Mouse (Mus musculus): ENCODE data around the gene Senp6. TPM values are rescaled to one million over a fixed set of nuclear protein-coding genes. Genes with fewer than 3 reads are reported as not detected.
"Not testable (repeated sequence)": the region's sequence is repeated elsewhere in the genome, so short reads cannot be mapped to it uniquely, and the experiment has no call there.

Gene Senp6
- polyA plus RNA-seq, 1 experiment: 24.9 TPM

GRCm38 (mm10) chr9:80052951-80053350 is 13.8 kb upstream of the Senp6 start:
- H3K36me3 ChIP-seq (ENCODE audit: control insufficient read depth, insufficient read depth): no peaks in the 10 kb centered on the region
- no peaks in the 10 kb centered on the region for H3K79me2 ChIP-seq (ENCODE audit: control insufficient read depth, insufficient read depth)
- TF ChIP-seq REST (IDR thresholded peaks at IDR 0.05; ENCODE audit: insufficient read depth, insufficient read length): no peak
- no peak for TF ChIP-seq MAX (IDR thresholded peaks at IDR 0.05; ENCODE audit: low read depth)
- no peak for TF ChIP-seq MYOG (IDR thresholded peaks at IDR 0.05; ENCODE audit: control insufficient read depth in 1 of 3, insufficient read depth in 1 of 3, insufficient read length in 2 of 3, low read depth in 2 of 3)
- no peak for TF ChIP-seq POLR2A (IDR thresholded peaks at IDR 0.05; ENCODE audit: insufficient read length, low read depth)
- no peak for TF ChIP-seq POLR2AphosphoS2 (IDR thresholded peaks at IDR 0.05; ENCODE audit: insufficient read length, low read depth)
- no peak for TF ChIP-seq TCF12 (IDR thresholded peaks at IDR 0.05; ENCODE audit: insufficient read depth, poor library complexity, severe bottlenecking)
- no peak for TF ChIP-seq USF1 (IDR thresholded peaks at IDR 0.05; ENCODE audit: low read depth)
- no peak for TF ChIP-seq TCF3 (IDR thresholded peaks at IDR 0.05; ENCODE audit: insufficient read length, low read depth)
- no peak for TF ChIP-seq E2F4 (IDR thresholded peaks at IDR 0.05; ENCODE audit: insufficient read depth)
- TF ChIP-seq SRF (IDR thresholded peaks at IDR 0.05; ENCODE audit: control insufficient read depth, insufficient read length, low read depth): no peak
- TF ChIP-seq CEBPB (IDR thresholded peaks at IDR 0.05; ENCODE audit: insufficient read depth, poor library complexity, severe bottlenecking): no peak
- TF ChIP-seq MYOD1 (IDR thresholded peaks at IDR 0.05; ENCODE audit: control insufficient read depth in 1 of 3, insufficient read length in 2 of 3, low read depth in 2 of 3): no peak
- no peaks in the 10 kb centered on the region for H3K27me3 ChIP-seq (ENCODE audit: control insufficient read depth, insufficient read depth, insufficient read length)
- H3K4me2 ChIP-seq (ENCODE audit: low read depth): no peak overlapping the region
- no peak overlapping the region for H3K4me3 ChIP-seq
- H3ac ChIP-seq (ENCODE audit: control insufficient read depth, insufficient read length): no peak overlapping the region

GRCm38 (mm10) chr9:80057690-80058089 is 9.0 kb upstream of the Senp6 start:
- peak overlapping the region; percentile 49 for H3K4me2 ChIP-seq (ENCODE audit: low read depth)
- TF ChIP-seq REST (IDR thresholded peaks at IDR 0.05; ENCODE audit: insufficient read depth, insufficient read length) (no peak), MYOD1 (IDR thresholded peaks at IDR 0.05; ENCODE audit: control insufficient read depth in 1 of 3, insufficient read length in 2 of 3, low read depth in 2 of 3) (no peak), MYOG (IDR thresholded peaks at IDR 0.05; ENCODE audit: control insufficient read depth in 1 of 3, insufficient read depth in 1 of 3, insufficient read length in 2 of 3, low read depth in 2 of 3) (no peak), SRF (IDR thresholded peaks at IDR 0.05; ENCODE audit: control insufficient read depth, insufficient read length, low read depth) (no peak), MAX (IDR thresholded peaks at IDR 0.05; ENCODE audit: low read depth) (no peak), CEBPB (IDR thresholded peaks at IDR 0.05; ENCODE audit: insufficient read depth, poor library complexity, severe bottlenecking) (no peak), E2F4 (IDR thresholded peaks at IDR 0.05; ENCODE audit: insufficient read depth) (no peak), TCF3 (IDR thresholded peaks at IDR 0.05; ENCODE audit: insufficient read length, low read depth) (no peak), POLR2A (IDR thresholded peaks at IDR 0.05; ENCODE audit: insufficient read length, low read depth) (no peak), TCF12 (IDR thresholded peaks at IDR 0.05; ENCODE audit: insufficient read depth, poor library complexity, severe bottlenecking) (no peak), POLR2AphosphoS2 (IDR thresholded peaks at IDR 0.05; ENCODE audit: insufficient read length, low read depth) (no peak), USF1 (IDR thresholded peaks at IDR 0.05; ENCODE audit: low read depth) (no peak)

GRCm38 (mm10) chr9:80065495-80065894 is 1.2 kb upstream of the Senp6 start:
- not testable (repeated sequence) for H3ac ChIP-seq (ENCODE audit: control insufficient read depth, insufficient read length); H3K36me3 ChIP-seq (ENCODE audit: control insufficient read depth, insufficient read depth); H3K27me3 ChIP-seq (ENCODE audit: control insufficient read depth, insufficient read depth, insufficient read length); H3K4me2 ChIP-seq (ENCODE audit: low read depth); H3K4me3 ChIP-seq
- peaks cover 31% of the 10 kb centered on the region for H3K79me2 ChIP-seq (ENCODE audit: control insufficient read depth, insufficient read depth)

More at GRCm38 (mm10) chr9:80057690-80058089, 9.0 kb upstream of the Senp6 start:
- Histone ChIP-seq H3ac (ENCODE audit: control insufficient read depth, insufficient read length) (no peak overlapping the region), H3K36me3 (ENCODE audit: control insufficient read depth, insufficient read depth) (no peaks in the 10 kb centered on the region), H3K27me3 (ENCODE audit: control insufficient read depth, insufficient read depth, insufficient read length) (no peaks in the 10 kb centered on the region), H3K79me2 (ENCODE audit: control insufficient read depth, insufficient read depth) (no peaks in the 10 kb centered on the region), H3K4me3 (no peak overlapping the region)

GRCm38 (mm10) chr9:80067221-80068027 is 721 bp downstream of the Senp6 start:
- TF ChIP-seq MYOG (IDR thresholded peaks at IDR 0.05; ENCODE audit: control insufficient read depth in 1 of 3, insufficient read depth in 1 of 3, insufficient read length in 2 of 3, low read depth in 2 of 3) (no peak), TCF3 (IDR thresholded peaks at IDR 0.05; ENCODE audit: insufficient read length, low read depth) (no peak), POLR2AphosphoS2 (IDR thresholded peaks at IDR 0.05; ENCODE audit: insufficient read length, low read depth) (no peak), E2F4 (IDR thresholded peaks at IDR 0.05; ENCODE audit: insufficient read depth) (no peak), POLR2A (IDR thresholded peaks at IDR 0.05; ENCODE audit: insufficient read length, low read depth) (peak; percentile 28)
- Histone ChIP-seq H3K36me3 (ENCODE audit: control insufficient read depth, insufficient read depth) (no peaks in the 10 kb centered on the region), H3ac (ENCODE audit: control insufficient read depth, insufficient read length) (peak overlapping the region; percentile 88), H3K4me3 (peak overlapping the region; percentile 92), H3K79me2 (ENCODE audit: control insufficient read depth, insufficient read depth) (peaks cover 50% of the 10 kb centered on the region), H3K4me2 (ENCODE audit: low read depth) (peak overlapping the region; percentile 76), H3K27me3 (ENCODE audit: control insufficient read depth, insufficient read depth, insufficient read length) (no peaks in the 10 kb centered on the region)

GRCm38 (mm10) chr9:80068028-80068515 is 1.4 kb downstream of the Senp6 start:
- peaks cover 56% of the 10 kb centered on the region for H3K79me2 ChIP-seq (ENCODE audit: control insufficient read depth, insufficient read depth)
- no peaks in the 10 kb centered on the region for H3K36me3 ChIP-seq (ENCODE audit: control insufficient read depth, insufficient read depth)
- no peaks in the 10 kb centered on the region for H3K27me3 ChIP-seq (ENCODE audit: control insufficient read depth, insufficient read depth, insufficient read length)
- H3K4me2 ChIP-seq (ENCODE audit: low read depth): peak overlapping the region; percentile 76
- H3K4me3 ChIP-seq: peak overlapping the region; percentile 92
- no peak for TF ChIP-seq SRF (IDR thresholded peaks at IDR 0.05; ENCODE audit: control insufficient read depth, insufficient read length, low read depth)
- peak overlapping the region; percentile 88 for H3ac ChIP-seq (ENCODE audit: control insufficient read depth, insufficient read length)

Measured in myocyte (in vitro differentiated cells).